Mouse (Mus musculus) kidney, embryonic 15.5 days (tissue): Measurements from ENCODE around the gene S100z. TPM values are rescaled to one million over a fixed set of nuclear protein-coding genes. Genes with fewer than 3 reads are reported as not detected.

Experiments used
- ATAC-seq: fragments of 200-750 bp; cut with Nextera tagmentation; replicated peaks from 2 replicates; pipeline ENCODE4 v1.8.0; 2017; ENCODE audit warnings: moderate TSS enrichment; ENCODE audit not compliant: low FRiP score
- H3K27ac ChIP-seq: fragments of 300-500 bp; sonication (generic); 2 replicates; pipeline ENCODE4 v1.5.1; 2015; ENCODE audit warnings: mild to moderate bottlenecking, inconsistent platforms
- H3K27me3 ChIP-seq: fragments of 300-500 bp; sonication (generic); 2 replicates; pipeline ENCODE4 v1.6.1; 2015; ENCODE audit warnings: inconsistent platforms
- H3K36me3 ChIP-seq: fragments of 300-500 bp; sonication (generic); 2 replicates; pipeline ENCODE4 v1.6.1; 2015; ENCODE audit warnings: inconsistent platforms
- H3K4me1 ChIP-seq: fragments of 300-500 bp; sonication (generic); 2 replicates; pipeline ENCODE4 v1.6.1; 2015; ENCODE audit warnings: inconsistent platforms
- H3K4me2 ChIP-seq: fragments of 300-500 bp; sonication (generic); 2 replicates; pipeline ENCODE4 v1.6.1; 2015; ENCODE audit warnings: moderate library complexity, mild to moderate bottlenecking, inconsistent platforms
- H3K4me3 ChIP-seq: fragments of 300-500 bp; sonication (generic); replicated peaks from 2 replicates; pipeline ENCODE4 v1.5.1; 2015; ENCODE audit warnings: mild to moderate bottlenecking, inconsistent platforms
- H3K9ac ChIP-seq: fragments of 300-500 bp; sonication (generic); 2 replicates; pipeline ENCODE4 v1.6.1; 2015; ENCODE audit warnings: mild to moderate bottlenecking, inconsistent platforms
- H3K9me3 ChIP-seq: fragments of 300-500 bp; sonication (generic); replicated peaks from 2 replicates; pipeline ENCODE4 v1.6.1; 2016; ENCODE audit warnings: inconsistent platforms
- WGBS: fragments of 180-500 bp; shearing (Covaris S2); methylation state at CpG from one replicate; pipeline ENCODE4 v1.1.7; 2015; ENCODE audit warnings: mixed read lengths; 5-methylcytosine and 5-hydroxymethylcytosine counted together
- polyA plus RNA-seq: library from polyadenylated mRNA; unstranded; fragments of >200 nt; fragmentation: Nextera tagmentation; extraction: Ambion mirVana; gene quantifications from 2 replicates; pipeline ENCODE4 v1.2.1, GENCODE M21; 2015

S100z gene
- polyA plus RNA-seq, 1 experiment from 2014 or later = not detected

DNA sequence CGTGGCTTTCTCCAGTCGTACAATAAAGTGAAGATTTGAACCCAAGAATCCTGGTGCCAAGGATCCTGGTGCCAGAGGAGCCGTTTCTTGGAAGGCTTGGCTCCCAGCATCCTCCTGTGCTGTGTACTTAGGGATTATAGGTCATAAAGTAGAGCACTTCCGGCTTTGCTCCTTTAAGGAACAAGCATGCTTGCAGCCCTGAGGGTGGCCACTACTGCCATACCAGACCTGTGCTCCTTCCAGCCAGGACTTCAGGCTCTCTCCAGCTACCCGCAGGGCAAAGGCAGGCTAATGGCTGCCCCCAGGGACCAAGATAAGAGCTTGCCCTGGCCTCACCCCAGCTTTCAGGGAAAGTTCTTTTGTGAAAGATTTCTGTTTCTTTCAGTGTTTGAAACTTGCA lies 14.8 kb upstream of the S100z start:
- WGBS = 57% methylated on average over 5 of the region's 5 CpGs
- H3K4me1 ChIP-seq = peaks cover 12% of the 10 kb centered on the region
- H3K4me3 ChIP-seq = no peak overlapping the region
- no peaks in the 10 kb centered on the region for H3K27me3 ChIP-seq
- no peak overlapping the region for H3K27ac ChIP-seq
- no peak overlapping the region for H3K4me2 ChIP-seq
- no peak for ATAC-seq
- H3K9me3 ChIP-seq = no peaks in the 10 kb centered on the region
- no peak overlapping the region for H3K9ac ChIP-seq
- no peaks in the 10 kb centered on the region for H3K36me3 ChIP-seq

DNA sequence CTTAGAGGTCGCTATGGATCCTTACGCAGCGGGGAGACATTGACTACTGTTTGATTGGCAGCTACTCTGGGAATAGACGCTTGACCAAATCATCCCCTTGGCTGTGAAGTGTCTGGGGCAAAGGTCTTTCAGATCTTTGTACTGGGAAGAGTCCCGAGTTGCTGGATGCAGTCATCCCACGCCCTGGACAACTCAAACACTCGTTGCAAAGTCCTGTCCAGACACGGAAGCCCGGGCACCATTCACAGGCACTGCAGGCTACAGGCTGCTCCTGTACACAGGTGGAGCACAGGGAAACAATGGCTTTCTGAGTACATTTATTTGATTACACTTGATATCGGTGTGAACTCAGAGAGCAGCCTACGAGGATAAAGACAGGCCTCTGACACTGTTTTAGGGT lies 12.8 kb upstream of the S100z start:
- Histone ChIP-seq H3K36me3 (no peaks in the 10 kb centered on the region), H3K27me3 (no peaks in the 10 kb centered on the region), H3K4me3 (no peak overlapping the region), H3K27ac (no peak overlapping the region), H3K9ac (no peak overlapping the region), H3K4me2 (no peak overlapping the region), H3K4me1 (peaks cover 12% of the 10 kb centered on the region), H3K9me3 (no peaks in the 10 kb centered on the region)
- WGBS = 77% methylated on average over 11 of the region's 11 CpGs
- no peak for ATAC-seq

DNA sequence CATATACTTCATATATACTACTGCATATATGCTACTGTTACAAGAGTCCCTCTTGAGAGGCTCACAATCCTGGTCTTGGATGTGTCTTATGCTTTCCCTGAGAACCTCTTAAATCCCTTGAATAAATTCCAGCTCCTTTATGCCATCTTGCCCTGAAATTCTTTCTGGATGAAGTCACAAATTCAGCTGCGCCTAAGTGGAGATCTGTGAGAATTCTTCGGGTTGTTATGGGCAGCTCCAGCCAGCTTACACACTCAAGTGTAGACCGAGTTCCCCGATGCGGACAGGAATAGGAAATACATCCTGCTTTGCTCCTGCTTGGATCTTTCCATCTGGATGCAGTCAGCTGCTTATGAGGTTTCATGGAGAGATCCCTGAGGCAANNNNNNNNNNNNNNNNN lies 6.1 kb upstream of the S100z start:
- Histone ChIP-seq H3K4me2 (no peak overlapping the region), H3K4me1 (no peaks in the 10 kb centered on the region), H3K27ac (no peak overlapping the region), H3K9ac (no peak overlapping the region), H3K27me3 (0 out of 2 replicates have a peak, but pooled peaks cover 4% of the 10 kb centered on the region), H3K36me3 (no peaks in the 10 kb centered on the region), H3K4me3 (no peak overlapping the region), H3K9me3 (no peaks in the 10 kb centered on the region)
- ATAC-seq = no peak
- 53% methylated on average over 5 of the region's 5 CpGs for WGBS

DNA sequence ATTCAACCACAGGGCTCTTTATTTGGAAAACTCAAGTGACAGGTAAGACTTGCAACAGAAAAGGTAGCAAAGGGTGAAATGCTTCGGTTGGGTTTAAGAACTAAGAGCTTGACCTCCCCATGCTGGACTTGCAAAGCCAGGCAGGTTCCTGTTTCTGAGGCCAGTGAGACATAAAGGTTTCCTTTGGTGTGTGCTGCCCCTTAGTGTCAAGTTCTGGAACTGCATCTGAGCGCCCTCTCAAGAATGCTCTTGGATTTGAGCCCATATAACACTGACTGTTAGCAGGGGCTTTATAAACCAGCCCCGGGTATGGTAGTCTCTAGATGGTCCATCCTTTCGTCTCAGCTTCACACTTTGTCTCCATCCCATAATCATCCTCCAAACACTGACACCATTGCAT lies 2.9 kb upstream of the S100z start:
- ATAC-seq = no peak
- Histone ChIP-seq H3K36me3 (no peaks in the 10 kb centered on the region), H3K4me2 (no peak overlapping the region), H3K9me3 (no peaks in the 10 kb centered on the region), H3K4me3 (no peak overlapping the region), H3K4me1 (no peaks in the 10 kb centered on the region), H3K27me3 (0 out of 2 replicates have a peak, but pooled peaks cover 4% of the 10 kb centered on the region), H3K9ac (no peak overlapping the region), H3K27ac (no peak overlapping the region)
- 13% methylated on average over 4 of the region's 4 CpGs for WGBS

DNA sequence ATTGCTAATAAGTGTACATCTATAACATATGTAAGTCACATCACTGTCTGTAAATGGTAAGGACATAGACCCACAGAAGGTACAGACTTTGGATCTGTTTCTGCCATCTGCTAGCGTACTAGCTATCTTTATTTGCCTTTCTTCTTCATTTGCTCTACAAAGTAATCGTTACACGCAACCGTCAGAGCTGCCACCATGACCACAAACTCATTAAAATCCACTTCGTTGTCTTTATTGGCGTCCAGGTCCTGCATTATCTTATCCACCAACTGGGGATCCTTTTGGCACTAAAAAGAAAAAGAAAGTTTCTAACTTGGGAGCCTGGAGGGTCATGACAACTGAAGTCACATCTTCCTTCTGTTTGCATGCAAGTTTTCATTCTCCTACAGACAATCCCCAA lies 1.3 kb downstream of the S100z start:
- H3K4me1 ChIP-seq = no peaks in the 10 kb centered on the region
- H3K4me2 ChIP-seq = no peak overlapping the region
- H3K9me3 ChIP-seq = no peaks in the 10 kb centered on the region
- no peaks in the 10 kb centered on the region for H3K36me3 ChIP-seq
- H3K27me3 ChIP-seq = no peaks in the 10 kb centered on the region
- H3K4me3 ChIP-seq = no peak overlapping the region
- H3K27ac ChIP-seq = no peak overlapping the region
- no peak overlapping the region for H3K9ac ChIP-seq
- no peak for ATAC-seq
- 80% methylated on average over 6 of the region's 6 CpGs for WGBS

DNA sequence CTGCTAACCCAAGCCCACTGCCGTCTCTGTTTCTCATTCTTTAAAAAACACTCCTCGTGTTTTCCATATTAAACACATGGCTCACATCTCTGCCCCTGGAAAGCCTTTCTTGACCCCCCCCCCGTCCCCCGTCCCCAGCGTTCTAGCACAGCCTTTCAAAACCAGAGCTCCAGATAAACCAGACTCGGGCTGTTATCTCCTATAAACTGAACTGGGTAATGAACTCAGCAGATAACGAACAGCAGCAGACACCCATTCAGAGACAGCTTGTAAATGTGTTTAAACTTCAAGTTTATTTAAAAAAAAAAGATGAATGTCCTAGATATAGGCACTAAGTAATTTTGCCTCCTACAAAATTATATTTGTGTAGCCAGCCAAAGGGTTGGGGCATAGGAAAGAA lies 3.4 kb downstream of the S100z start:
- H3K9ac ChIP-seq = no peak overlapping the region
- H3K4me2 ChIP-seq = no peak overlapping the region
- ATAC-seq = no peak
- H3K27ac ChIP-seq = no peak overlapping the region
- H3K4me1 ChIP-seq = no peaks in the 10 kb centered on the region
- H3K9me3 ChIP-seq = no peaks in the 10 kb centered on the region
- H3K36me3 ChIP-seq = no peaks in the 10 kb centered on the region
- H3K4me3 ChIP-seq = no peak overlapping the region
- H3K27me3 ChIP-seq = no peaks in the 10 kb centered on the region
- WGBS = 73% methylated on average over 7 of the region's 7 CpGs

DNA sequence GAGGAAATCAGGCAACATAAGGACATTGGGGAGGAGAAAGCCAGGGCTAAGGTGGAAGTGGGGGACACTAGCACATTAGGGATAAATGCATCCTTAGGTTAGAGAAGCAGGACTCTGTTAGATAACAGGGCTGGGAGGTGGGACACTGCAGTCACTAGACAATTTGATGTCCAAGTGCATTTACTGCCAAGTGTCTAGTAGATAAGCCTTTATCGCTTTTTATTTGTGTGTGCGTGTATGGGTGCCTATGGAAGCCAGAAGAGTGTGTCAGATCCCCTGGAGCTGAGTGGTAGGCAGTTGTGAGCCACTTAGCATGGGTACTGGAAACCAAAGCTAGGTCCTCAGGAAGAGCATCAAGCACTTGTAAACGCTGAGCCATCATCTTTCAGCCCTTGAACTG lies 4.2 kb downstream of the S100z start:
- Histone ChIP-seq H3K27me3 (no peaks in the 10 kb centered on the region), H3K9ac (no peak overlapping the region), H3K4me2 (no peak overlapping the region), H3K4me3 (no peak overlapping the region), H3K27ac (no peak overlapping the region), H3K9me3 (no peaks in the 10 kb centered on the region), H3K36me3 (no peaks in the 10 kb centered on the region), H3K4me1 (no peaks in the 10 kb centered on the region)
- no peak for ATAC-seq
- 84% methylated on average over 3 of the region's 3 CpGs for WGBS

DNA sequence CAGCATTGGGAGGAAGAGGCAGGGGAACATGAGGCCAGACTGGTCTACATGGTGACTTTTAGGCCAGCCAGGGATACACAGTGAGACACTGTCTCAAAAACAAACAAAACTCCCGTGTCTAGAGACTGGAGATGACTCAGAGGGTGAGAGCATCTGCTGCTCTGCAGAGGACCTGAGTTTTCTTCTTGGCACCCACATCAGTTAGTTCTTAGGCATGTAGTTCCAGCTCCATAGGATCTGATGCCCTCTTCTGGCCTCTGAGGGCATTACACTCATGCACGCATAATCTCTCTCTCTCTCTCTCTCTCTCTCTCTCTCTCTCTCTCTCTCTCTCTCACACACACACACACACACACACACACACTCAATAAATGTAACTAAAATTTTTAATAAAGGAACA lies 7.6 kb downstream of the S100z start:
- no peak for ATAC-seq
- Histone ChIP-seq H3K4me2 (no peak overlapping the region), H3K27me3 (no peaks in the 10 kb centered on the region), H3K4me3 (no peak overlapping the region), H3K9me3 (no peaks in the 10 kb centered on the region), H3K9ac (no peak overlapping the region), H3K36me3 (no peaks in the 10 kb centered on the region), H3K27ac (no peak overlapping the region), H3K4me1 (no peaks in the 10 kb centered on the region)
- WGBS = 82% methylated on average over 2 of the region's 2 CpGs

DNA sequence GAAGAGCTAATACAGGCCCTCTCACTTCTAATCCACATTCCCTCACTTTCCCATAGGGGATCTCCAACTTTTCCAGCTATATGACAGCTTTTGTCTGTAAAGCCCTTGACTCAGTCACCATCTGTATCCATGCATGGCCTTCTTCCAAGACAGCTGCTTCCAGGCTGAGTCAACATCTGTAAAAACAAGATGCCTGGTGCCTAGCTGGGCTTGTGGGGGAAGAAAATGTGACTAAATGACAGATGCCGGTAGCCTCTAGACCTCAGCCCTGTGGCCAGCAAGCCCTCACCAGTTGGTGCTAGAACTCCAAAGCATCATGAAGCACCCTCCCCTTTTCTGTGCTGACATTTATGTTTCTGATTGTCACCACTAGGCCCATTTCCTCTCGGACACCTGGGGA lies 27.0 kb downstream of the S100z start:
- Histone ChIP-seq H3K9me3 (no peaks in the 10 kb centered on the region), H3K27ac (no peak overlapping the region), H3K4me2 (no peak overlapping the region), H3K36me3 (no peaks in the 10 kb centered on the region), H3K27me3 (peaks cover 3% of the 10 kb centered on the region; the same call in 1 of the 2 replicates), H3K9ac (no peak overlapping the region), H3K4me3 (no peak overlapping the region), H3K4me1 (no peaks in the 10 kb centered on the region)
- 74% methylated on average over 2 of the region's 2 CpGs for WGBS
- no peak for ATAC-seq

DNA sequence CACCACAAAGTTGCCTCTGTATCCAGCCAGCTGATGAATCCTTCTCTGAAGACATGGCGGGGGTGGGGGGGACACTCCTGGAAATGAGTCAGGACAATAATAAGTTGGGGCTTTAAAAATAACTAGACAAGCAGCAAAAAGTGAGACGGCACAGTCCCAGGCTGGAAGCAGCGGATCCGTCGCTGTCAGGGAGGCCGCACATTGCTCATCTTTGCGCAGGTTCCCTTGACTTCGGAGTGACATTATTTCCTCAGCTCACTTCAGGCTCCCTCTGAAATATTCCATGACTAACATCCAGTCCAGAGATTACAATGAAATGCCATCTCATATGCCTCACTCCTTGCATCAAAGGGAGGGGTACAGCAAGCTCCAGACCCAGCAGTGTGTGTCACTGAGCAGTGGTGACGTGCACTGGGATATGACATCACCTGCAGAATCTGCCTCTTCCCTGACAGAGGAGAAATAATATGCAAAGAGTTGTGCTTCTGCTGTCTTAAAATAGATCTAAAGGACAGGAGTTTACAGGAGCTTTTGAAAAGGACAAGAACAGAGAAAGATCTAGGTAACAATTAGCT lies 27.8 kb downstream of the S100z start:
- Histone ChIP-seq H3K9me3 (no peaks in the 10 kb centered on the region), H3K4me2 (no peak overlapping the region), H3K9ac (no peak overlapping the region), H3K27ac (no peak overlapping the region), H3K27me3 (peaks cover 8% of the 10 kb centered on the region), H3K4me1 (no peaks in the 10 kb centered on the region), H3K4me3 (no peak overlapping the region), H3K36me3 (no peaks in the 10 kb centered on the region)
- 86% methylated on average over 9 of the region's 9 CpGs for WGBS
- no peak for ATAC-seq

DNA sequence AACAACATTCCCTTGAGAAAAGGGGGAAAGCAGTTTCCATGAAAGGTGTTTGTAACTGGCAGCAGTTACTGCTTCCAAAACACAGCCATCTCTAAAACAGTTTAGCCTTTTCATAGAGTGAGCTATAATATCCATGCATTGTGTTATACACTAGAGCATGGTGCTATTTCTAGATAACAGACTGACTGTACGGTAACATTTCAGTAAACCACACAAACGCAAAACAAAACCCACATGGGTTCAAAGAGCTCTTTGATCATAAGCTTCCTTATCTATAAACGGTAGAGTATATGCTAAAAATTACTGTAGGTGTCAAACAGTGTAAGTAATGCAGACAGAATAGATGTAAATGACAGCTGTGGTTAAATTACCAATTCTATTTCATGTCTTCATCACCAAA lies 28.8 kb downstream of the S100z start:
- no peaks in the 10 kb centered on the region for H3K4me1 ChIP-seq
- 78% methylated on average over 3 of the region's 3 CpGs for WGBS
- no peak overlapping the region for H3K27ac ChIP-seq

DNA sequence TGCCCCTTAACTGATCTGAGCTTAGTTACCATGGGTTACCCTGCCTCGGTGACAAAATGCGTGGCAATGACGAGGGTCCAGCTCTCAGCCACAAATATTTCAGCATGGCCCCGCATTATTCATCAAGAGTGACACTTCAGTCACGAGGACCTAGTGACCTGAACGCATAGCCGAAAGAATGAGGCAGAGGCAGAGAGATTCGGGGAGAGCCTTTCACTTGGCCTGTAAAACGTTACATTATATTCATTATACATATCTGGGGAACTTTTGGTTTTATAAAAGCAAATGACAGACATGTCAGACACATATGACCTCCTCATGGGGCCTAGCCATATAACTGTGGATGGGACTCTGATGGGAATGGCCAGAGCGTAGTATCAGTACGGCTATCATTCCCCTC lies 33.7 kb downstream of the S100z start, which contains the start of gene Crhbp:
Crhbp (minus strand) TSS at position 101 of the 400 bp plus-strand sequence.
- Histone ChIP-seq H3K9ac (peak within 1 kb of the TSS; percentile 41; the same call in 1 of the 2 replicates), H3K27me3 (peaks cover 49% of the 10 kb centered on the region), H3K4me3 (peak within 1 kb of the TSS; percentile 46), H3K27ac (no peak within 1 kb of the TSS), H3K4me2 (peak within 1 kb of the TSS; percentile 95), H3K4me1 (peaks cover 16% of the 10 kb centered on the region), H3K9me3 (no peaks in the 10 kb centered on the region), H3K36me3 (no peaks in the 10 kb centered on the region)
- WGBS = 61% methylated on average over 11 of the region's 11 CpGs
- ATAC-seq = no peak

More for the DNA sequence above, 28.8 kb downstream of the S100z start:
- Histone ChIP-seq H3K4me2 (no peak overlapping the region), H3K27me3 (peaks cover 18% of the 10 kb centered on the region), H3K36me3 (no peaks in the 10 kb centered on the region), H3K4me3 (no peak overlapping the region), H3K9ac (no peak overlapping the region), H3K9me3 (no peaks in the 10 kb centered on the region)
- no peak for ATAC-seq

DNA sequence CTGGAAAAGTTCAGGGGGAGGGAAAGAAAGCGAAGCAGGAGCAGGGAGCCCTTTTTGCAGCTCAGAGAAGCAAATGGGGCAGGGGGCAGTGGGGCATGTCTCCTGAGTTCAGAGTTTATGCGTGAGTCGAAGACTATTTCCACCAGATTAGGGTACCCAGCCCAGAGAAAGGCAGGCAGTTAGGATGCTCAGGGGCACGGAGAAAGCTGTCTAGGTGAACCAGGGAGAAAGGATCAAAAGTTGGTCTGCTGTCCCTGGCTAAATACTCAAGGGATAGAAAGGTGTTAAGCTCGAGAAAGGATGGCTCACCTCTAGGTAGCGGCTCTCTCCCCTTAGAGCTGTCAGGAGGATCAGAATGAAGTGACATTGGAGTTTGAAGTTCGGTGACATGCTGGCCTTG lies 34.2 kb downstream of the S100z start:
- WGBS = 6% methylated on average over 7 of the region's 7 CpGs
- ATAC-seq = no peak

More for the DNA sequence above, 34.2 kb downstream of the S100z start:
- peaks cover 16% of the 10 kb centered on the region for H3K4me1 ChIP-seq
- no peaks in the 10 kb centered on the region for H3K36me3 ChIP-seq
- no peak overlapping the region for H3K27ac ChIP-seq
- H3K9ac ChIP-seq = 0 out of 2 replicates have a peak overlapping the region, but pooled peaks have one; percentile 41
- peak overlapping the region; percentile 95 for H3K4me2 ChIP-seq
- H3K27me3 ChIP-seq = peaks cover 49% of the 10 kb centered on the region
- peak overlapping the region; percentile 46 for H3K4me3 ChIP-seq
- H3K9me3 ChIP-seq = no peaks in the 10 kb centered on the region
